Mouse (Mus musculus): ENCODE measurements at regions not wholly inside any gene's neighbourhood (a gene's known extent, or its start where the extent isn't known, plus 50 kb on each side); places are given as distances from the start of the nearest gene placed in this dataset.
"Not testable (repeated sequence)": the region's sequence is repeated elsewhere in the genome, so short reads cannot be mapped to it uniquely, and the experiment has no call there.

DNA sequence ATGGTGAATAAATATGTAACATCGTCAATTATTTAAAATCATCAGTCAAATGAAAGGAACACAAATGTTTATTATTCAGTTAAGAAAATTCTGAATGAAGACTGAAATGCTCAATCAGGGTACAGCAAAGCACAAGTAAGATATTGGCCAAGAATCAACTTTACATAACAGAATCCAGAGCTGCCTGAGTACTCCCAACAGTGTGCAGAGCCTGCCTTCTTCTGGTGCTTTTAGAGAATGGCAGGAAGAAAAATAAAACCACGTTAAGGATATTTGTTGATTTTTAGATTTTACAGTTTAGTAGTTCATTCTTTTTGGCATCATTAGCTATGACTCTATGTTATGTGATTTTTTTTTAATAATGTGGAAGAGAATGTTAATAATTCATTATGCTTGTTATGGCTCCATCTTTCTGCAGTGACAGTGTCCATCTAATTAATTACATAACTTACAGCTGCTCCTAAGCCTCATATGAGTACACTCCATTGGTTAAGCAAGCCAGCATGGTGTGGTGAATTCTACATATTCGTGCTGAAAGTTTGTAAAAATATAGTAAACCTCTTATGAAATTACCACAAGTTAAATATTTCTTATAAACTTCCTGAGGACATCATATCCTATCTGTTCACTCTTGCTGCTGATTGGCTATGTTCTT is 579.0 kb downstream of the Kcna4 start:
- peak; percentile 75 for DNase-seq (ENCODE audit: low read depth, low spot score)

- DNase-seq (ENCODE audit: low read depth, low spot score), result peak; percentile 18
These were observed 589.2 kb downstream of the Kcna4 start for GRCm38 (mm10) chr2:107879663-107880062.

GRCm38 (mm10) chr2:107886063-107886762 is 595.8 kb downstream of the Kcna4 start:
- no peak for DNase-seq (ENCODE audit: low read depth, low spot score)

GRCm38 (mm10) chr2:107888245-107888644 is 597.8 kb downstream of the Kcna4 start:
- DNase-seq (ENCODE audit: low read depth, low spot score), result no peak

DNA sequence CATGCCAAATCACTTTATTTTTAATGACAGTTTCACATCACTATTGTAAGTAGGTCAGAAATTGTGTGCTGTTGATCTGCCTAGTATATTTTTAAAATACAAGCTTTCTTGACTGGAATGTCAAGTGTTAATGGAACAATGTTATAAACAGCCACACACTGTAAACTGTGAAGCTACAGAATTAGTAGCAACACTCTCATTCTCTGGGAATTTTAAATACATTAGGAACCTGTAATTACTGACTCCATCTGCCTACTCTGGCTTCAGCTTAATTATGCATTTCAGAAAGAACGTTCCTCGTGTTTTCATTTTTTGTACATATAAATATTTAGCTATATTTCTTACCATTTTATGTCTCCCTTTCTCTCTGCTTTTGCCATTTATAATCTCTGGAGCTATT is 634.7 kb downstream of the Kcna4 start:
- DNase-seq (ENCODE audit: low read depth, low spot score), result peak; percentile 27

DNA sequence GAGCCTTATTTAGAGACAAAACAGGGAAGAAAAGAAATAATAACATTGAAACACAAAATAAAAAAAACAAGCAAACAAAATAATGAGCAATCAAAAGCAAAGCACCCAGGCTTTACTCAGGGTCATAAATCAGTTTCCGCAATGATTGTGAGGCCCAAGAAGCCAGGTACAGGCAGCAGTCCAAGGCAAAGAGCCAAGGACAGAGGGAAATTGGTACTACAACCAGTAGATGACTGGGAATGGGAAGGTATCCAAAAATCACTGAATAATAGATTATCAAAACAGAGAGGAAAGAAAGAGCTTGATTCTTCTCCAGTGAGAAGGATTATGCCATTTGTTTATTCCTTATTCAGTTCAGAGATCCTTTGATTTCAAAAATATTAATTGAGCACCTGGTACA is 636.2 kb downstream of the Kcna4 start:
- no peak for DNase-seq (ENCODE audit: low read depth, low spot score)

- no peak for DNase-seq (ENCODE audit: low read depth, low spot score)
These were observed 644.9 kb downstream of the Kcna4 start for GRCm38 (mm10) chr2:107935336-107935735.

GRCm38 (mm10) chr2:107935775-107936174 is 645.3 kb downstream of the Kcna4 start:
- DNase-seq (ENCODE audit: low read depth, low spot score), result no peak

DNA sequence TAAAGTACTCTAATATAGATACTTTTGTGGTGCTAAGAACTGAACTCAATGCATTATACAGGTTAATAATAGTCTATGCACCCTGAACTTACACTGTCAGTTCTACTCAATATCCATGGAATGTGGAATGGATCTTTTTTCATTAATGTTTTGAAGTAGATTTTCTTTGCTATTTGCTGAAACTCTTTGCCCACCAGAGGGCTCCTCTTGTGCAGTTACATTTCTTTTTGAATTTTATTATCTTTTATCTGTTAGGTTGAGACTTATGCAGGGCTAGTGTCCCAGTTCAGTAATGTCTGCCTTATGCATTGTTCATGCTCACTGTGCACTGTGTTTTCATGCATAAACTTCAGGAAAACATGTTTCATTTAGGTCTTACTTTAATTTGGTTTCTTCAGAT is 650.9 kb downstream of the Kcna4 start:
- DNase-seq (ENCODE audit: low read depth, low spot score), result no peak

DNA sequence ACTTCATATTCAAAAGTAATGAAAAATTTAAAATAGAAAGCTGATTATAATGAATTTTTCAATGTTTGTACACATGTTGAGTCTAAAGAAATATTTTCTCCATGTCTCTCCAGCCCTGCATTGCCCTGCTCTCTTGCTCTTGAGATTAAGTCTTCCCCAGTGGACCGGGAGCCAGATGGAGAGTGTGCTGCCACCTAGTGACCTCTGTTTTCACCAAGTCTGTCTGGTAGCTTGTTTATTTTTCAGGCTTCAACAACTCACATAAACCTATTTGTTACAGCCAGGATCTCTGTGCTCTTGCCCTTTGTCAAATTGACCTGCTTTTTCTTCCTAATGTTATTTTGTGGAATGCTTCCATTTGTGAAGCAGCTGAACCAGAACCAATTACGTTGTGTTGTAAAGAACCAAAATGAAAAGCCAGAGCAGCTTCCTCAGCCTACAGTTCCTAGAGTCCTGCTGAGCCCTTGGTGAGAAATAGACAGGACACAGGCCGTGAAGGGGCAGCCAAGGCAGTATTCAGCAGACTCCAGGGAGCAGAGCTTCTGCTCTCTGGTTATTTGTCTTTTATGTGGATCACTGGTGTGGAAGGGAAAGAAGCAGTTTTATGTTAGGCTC is 655.5 kb downstream of the Kcna4 start:
- no peak for DNase-seq (ENCODE audit: low read depth, low spot score)

DNA sequence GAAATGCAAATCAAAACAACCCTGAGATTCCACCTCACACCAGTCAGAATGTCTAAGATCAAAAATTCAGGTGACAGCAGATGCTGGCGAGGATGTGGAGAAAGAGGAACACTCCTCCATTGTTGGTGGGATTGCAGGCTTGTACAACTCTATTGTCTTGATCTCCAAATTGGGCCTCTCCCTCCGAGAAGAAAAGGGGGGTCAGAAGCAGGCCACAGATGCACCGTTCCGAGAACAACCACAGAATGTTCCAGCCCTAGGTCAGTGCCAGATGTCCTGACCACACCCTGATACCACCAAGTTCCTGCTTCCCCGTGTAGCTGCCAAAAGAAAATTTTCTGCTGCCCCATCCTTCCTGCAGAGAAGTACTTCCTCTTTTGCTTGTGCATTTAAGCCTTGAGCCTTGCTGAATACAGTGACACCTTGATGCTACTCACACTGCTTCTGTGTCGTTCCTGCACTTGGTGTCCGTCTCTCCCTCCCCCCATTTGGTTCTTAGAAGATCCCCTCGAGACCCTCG is 665.2 kb downstream of the Kcna4 start:
- not testable (repeated sequence) for DNase-seq (ENCODE audit: low read depth, low spot score)

- DNase-seq (ENCODE audit: low read depth, low spot score), result not testable (repeated sequence)
These were observed 673.5 kb downstream of the Kcna4 start for GRCm38 (mm10) chr2:107963921-107964320.

GRCm38 (mm10) chr2:107964841-107965240 is 674.4 kb downstream of the Kcna4 start:
- DNase-seq (ENCODE audit: low read depth, low spot score), result no peak

DNA sequence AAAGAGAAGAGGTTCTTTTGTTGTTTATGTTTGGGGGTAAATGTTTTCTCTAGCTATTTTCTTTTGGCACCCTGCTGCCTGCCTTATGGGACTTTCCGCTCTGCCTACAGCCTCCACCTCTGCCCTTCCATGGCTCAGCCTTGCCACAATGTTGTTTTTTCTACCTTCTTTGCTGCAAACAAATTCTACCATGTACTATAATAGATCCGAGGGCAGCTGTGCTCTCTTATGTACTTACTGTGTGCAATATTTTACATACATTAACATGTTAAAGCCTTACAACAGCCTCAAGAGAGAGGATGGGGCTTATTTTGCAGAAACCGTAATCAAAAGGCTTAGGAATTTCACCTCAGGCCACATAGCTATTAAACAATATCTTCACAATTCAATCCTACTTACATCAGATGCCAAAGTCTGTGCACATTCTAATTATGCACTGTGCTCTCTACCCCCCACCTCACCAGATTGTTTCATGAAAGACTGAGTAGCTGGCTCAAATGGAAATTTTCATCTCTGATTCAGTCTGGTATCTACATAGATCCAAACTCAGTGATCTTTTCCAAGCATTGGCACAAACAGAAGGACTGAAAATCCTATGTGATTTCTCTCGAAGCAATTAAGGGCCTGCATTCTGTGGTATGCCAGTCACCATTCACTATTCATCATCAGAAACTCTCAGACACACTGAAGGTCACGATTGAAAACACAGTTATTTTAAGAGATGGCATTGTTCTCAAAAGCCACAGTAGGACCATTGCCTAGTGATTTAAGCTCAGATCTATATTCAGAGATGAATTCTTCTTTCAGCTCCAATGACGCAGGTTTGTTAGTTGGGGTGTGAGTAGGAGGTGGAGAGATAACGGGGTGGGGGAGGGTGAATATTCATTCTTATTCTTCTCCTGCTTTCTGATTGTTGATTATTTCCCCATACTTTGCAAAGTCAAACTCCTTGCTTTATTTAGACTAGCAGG is 675.2 kb downstream of the Kcna4 start:
- DNase-seq (ENCODE audit: low read depth, low spot score), result peak; percentile 51

DNA sequence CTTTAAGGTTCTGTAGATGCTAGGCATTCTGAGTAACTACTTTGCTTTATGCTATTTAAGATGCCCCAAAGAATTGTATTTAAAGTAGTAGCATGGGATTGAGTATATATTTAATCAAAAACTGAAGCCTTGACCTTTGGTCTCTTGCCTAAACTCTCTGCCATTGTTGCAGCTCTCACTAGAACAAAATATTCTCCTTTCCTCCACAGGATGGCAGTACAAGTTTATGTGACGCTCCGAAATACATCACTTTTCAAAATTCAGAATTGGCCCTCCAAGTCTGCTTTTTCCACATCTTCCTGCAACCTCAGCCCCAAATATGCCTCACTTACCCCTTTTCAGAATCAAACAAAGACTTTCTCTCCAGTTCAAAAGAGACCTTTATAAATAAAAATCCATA is 678.1 kb downstream of the Kcna4 start:
- peak; percentile 17 for DNase-seq (ENCODE audit: low read depth, low spot score)

- DNase-seq (ENCODE audit: low read depth, low spot score), result no peak
These were observed 679.1 kb downstream of the Kcna4 start for GRCm38 (mm10) chr2:107969526-107969925.

DNA sequence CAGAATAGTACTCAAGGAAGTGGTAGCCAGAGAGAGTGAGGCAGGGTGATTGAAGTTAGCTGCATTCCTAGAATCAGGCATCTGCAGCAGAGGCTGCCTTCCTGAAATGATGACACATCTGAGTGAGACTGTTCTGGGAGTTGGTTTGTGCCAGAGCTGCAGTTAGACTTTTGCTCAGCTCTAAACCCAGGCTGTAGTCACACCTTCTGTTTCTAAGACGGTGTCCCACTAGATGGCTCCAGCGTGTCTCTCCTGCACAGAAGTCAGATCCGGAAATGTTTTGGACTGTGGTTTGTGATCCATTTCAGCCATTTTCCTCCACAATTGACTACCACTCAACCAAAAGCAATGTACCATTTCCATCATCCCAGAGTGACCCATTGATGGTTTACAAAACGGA is 683.1 kb downstream of the Kcna4 start:
- DNase-seq (ENCODE audit: low read depth, low spot score), result no peak

- no peak for DNase-seq (ENCODE audit: low read depth, low spot score)
These were observed 704.4 kb downstream of the Kcna4 start for GRCm38 (mm10) chr2:107994831-107995230.

GRCm38 (mm10) chr2:108011534-108011933 is 721.1 kb downstream of the Kcna4 start:
- DNase-seq (ENCODE audit: low read depth, low spot score), result no peak

DNA sequence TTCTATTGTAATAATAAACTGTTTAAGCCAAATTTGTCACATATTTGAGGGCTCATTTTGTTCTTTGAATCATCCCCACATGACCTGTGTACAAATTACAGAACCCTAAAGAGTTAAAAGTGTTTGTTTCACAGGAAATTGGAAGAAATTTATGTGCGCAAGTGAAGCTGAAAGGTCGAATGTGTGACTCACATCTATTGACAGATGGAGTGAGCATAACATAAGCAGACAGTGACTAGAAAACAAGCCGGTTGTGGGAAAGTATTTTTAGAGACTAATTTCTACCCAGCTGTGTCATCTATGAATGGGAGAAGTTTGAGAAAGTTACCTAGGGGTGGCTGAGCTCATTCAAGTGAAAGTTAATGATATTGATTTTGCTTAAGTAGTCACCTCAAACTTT is 732.8 kb downstream of the Kcna4 start:
- DNase-seq (ENCODE audit: low read depth, low spot score), result no peak

DNA sequence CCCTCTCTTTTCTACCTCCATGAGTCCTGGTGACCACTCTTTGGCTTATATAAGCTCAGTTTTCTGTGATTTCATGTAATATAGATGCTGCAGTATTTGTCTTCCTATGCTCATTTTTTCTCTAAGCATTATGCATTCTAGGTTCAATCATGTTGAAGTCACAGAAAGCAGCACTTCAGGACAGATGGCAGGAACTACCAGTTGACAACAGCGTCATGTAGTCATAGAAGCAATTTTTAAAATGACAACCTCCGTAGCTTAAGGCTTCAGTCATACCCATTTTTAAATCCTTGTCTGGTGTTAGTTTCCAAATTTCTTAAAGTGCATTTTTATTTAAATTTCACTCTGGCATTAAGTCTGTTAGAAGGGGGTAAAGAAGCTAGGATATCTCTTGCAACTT is 740.2 kb downstream of the Kcna4 start:
- DNase-seq (ENCODE audit: low read depth, low spot score), result no peak
